Mouse (Mus musculus) lung, adult 2 months (tissue): ENCODE data around the gene Tas2r143.

Experiments
- CTCF ChIP-seq: fragments of 200-500 bp; IDR thresholded peaks from 2 replicates; pipeline ENCODE4 v1.5.1; 2011; ENCODE audit warnings: mild to moderate bottlenecking, low read length, control low read depth; ENCODE audit not compliant: insufficient read depth
- POLR2A ChIP-seq: fragments of 200-500 bp; IDR thresholded peaks from 2 replicates; pipeline ENCODE4 v1.6.1; 2011; ENCODE audit warnings: low read depth, mild to moderate bottlenecking, control low read depth, low read length, borderline replicate concordance; ENCODE audit errors: extremely low read depth

DNA sequence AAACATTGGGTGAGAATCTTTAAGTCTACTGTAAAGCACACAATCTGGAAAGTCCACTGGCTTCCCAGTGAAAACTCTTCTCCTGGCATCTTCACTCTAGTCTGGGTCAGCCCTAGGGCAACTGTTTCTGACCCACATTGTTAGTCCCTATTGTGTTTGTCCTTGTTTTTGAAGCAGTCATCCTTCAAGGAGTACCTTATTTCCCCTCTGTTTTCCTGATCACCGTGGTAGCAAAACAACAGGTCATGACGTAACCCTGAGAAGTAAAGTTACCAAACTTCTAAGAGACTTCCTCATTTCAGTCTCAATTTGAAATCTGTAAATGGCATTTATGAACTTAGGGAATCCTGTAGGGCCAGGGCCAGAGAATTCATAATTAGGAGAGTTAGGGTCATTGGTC, 21.4 kb downstream of the Tas2r143 start:
- TF ChIP-seq CTCF, result no peak
- no peak for TF ChIP-seq POLR2A
